Mouse (Mus musculus) ES-E14 (cell line): Measurements from ENCODE around the gene Mrgbp. TPM values are rescaled to one million over a fixed set of nuclear protein-coding genes. Genes with fewer than 3 reads are reported as not detected.

Experiments
- DNase-seq: peaks from one replicate; pipeline ENCODE4 v3.0.0-alpha.2; 2013; ENCODE audit warnings: low read depth, low spot score
- H3K27ac ChIP-seq: 2 replicates; pipeline ENCODE4 v1.5.1; 2012; ENCODE audit warnings: low read depth, mild to moderate bottlenecking, low read length, moderate library complexity, mixed read lengths; ENCODE audit not compliant: poor library complexity, insufficient read depth, severe bottlenecking
- H3K36me3 ChIP-seq: 2 replicates; pipeline ENCODE4 v1.6.1; 2012; ENCODE audit warnings: mild to moderate bottlenecking, low read length, moderate library complexity, mixed read lengths; ENCODE audit not compliant: control insufficient read depth, poor library complexity, insufficient read depth, severe bottlenecking
- H3K4me1 ChIP-seq, 2 experiments: fragments of 150-350 bp in 1 of 2; sonication (generic) in 1 of 2; 2 replicates each; pipeline ENCODE4 v1.6.1; 2012; ENCODE audit warnings: low read length in 2 of 2, mild to moderate bottlenecking in 1 of 2, mixed read lengths in 1 of 2; ENCODE audit not compliant: control insufficient read depth in 2 of 2, insufficient read depth in 2 of 2, poor library complexity in 1 of 2
- H3K4me3 ChIP-seq, 2 experiments: fragments of 150-350 bp in 1 of 2; sonication (generic) in 1 of 2; 2 replicates each; pipeline ENCODE4 v1.5.1; 2012; ENCODE audit warnings: low read length in 2 of 2, low read depth in 1 of 2, mild to moderate bottlenecking in 1 of 2, mixed read lengths in 1 of 2; ENCODE audit not compliant: insufficient read depth in 1 of 2, poor library complexity in 1 of 2, severe bottlenecking in 1 of 2
- H3K9ac ChIP-seq: 2 replicates; pipeline ENCODE4 v1.6.1; 2012; ENCODE audit warnings: low read depth, mild to moderate bottlenecking, low read length, mixed read lengths; ENCODE audit not compliant: poor library complexity, insufficient read depth, severe bottlenecking
- H3K9me3 ChIP-seq: fragments of 150-350 bp; sonication (generic); 2 replicates; pipeline ENCODE4 v1.6.1; 2012; ENCODE audit warnings: low read depth, mild to moderate bottlenecking, low read length; ENCODE audit not compliant: control insufficient read depth, insufficient read depth
- CHD2 ChIP-seq: IDR thresholded peaks from 2 replicates; pipeline ENCODE4 v1.6.1; 2014; ENCODE audit warnings: mild to moderate bottlenecking, low read depth, low read length, inconsistent platforms
- HCFC1 ChIP-seq: IDR thresholded peaks from 2 replicates; pipeline ENCODE4 v1.6.1; 2012; ENCODE audit warnings: low read length, inconsistent platforms, borderline replicate concordance; ENCODE audit not compliant: insufficient read depth
- MAFK ChIP-seq: IDR thresholded peaks from 2 replicates; pipeline ENCODE4 v1.6.1; 2014; ENCODE audit warnings: mild to moderate bottlenecking, low read depth, low read length, inconsistent platforms; ENCODE audit not compliant: insufficient read depth
- ZC3H11A ChIP-seq: IDR thresholded peaks from 2 replicates; pipeline ENCODE4 v1.6.1; 2012; ENCODE audit warnings: low read depth, mild to moderate bottlenecking, inconsistent platforms, low read length, borderline replicate concordance
- ZNF384 ChIP-seq: IDR thresholded peaks from 2 replicates; pipeline ENCODE4 v1.6.1; 2012; ENCODE audit warnings: low read depth, low read length, inconsistent platforms
- in situ Hi-C, 2 experiments: fragments of 600-800 bp; cut with MboI; formaldehyde crosslinking; loops; one replicate each; pipeline ENCODE4 v1.15.1; 2025; ENCODE audit warnings: low sequenced_read_pairs in 2 of 2, inconsistent platforms in 1 of 2; ENCODE audit not compliant: unreplicated experiment in 2 of 2
- total RNA-seq: library from RNA; depleted of rRNA; stranded (reverse); fragments of 300-350 nt; gene quantifications from 2 replicates; pipeline ENCODE4 v1.2.3, GENCODE M21; 2012; rRNA removed

Mrgbp gene
- 27.2 and 30.9 TPM in 2 replicates for total RNA-seq

DNA sequence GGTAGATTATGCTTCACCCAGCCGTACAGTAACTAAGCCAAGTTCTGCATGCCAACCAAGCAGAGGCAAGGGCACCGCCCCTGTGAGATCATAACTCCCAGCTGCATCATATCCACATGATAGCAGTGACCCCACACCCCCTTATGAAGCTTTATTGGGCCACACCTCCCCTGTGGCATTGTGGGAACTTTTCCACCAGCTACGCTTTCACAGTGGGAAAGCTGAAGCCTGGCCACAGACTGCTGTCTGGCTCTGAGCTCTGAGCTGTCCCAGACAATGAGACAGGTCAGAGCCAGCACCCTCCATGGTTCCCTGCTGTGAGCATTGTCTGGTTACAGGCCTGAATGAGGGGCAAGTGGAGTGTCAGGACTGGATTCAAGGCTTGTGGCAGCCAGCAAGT, at the start of gene Mrgbp:
Gene Mrgbp (plus strand): TSS at position 303 of the 400 bp plus-strand sequence.
- Histone ChIP-seq H3K27ac (no peak within 1 kb of the TSS), H3K9me3 (no peaks in the 10 kb centered on the region), H3K4me1 (peaks cover 0 to 6% of the 10 kb centered on the region in 2 experiments; a peak in 2 of 4 replicates), H3K9ac (no peak within 1 kb of the TSS), H3K36me3 (peaks cover 13% of the 10 kb centered on the region; the same call in 1 of the 2 replicates), H3K4me3 (no peak within 1 kb of the TSS)
- in situ Hi-C loops = loop anchor here in 1 of 2 experiments (5.0 kb wide), 1 partner anchor 201 kb away; no protein-coding TSS in a partner anchor
- no peak for DNase-seq
- TF ChIP-seq ZNF384 (no peak), HCFC1 (no peak), CHD2 (no peak), MAFK (no peak), ZC3H11A (no peak)

DNA sequence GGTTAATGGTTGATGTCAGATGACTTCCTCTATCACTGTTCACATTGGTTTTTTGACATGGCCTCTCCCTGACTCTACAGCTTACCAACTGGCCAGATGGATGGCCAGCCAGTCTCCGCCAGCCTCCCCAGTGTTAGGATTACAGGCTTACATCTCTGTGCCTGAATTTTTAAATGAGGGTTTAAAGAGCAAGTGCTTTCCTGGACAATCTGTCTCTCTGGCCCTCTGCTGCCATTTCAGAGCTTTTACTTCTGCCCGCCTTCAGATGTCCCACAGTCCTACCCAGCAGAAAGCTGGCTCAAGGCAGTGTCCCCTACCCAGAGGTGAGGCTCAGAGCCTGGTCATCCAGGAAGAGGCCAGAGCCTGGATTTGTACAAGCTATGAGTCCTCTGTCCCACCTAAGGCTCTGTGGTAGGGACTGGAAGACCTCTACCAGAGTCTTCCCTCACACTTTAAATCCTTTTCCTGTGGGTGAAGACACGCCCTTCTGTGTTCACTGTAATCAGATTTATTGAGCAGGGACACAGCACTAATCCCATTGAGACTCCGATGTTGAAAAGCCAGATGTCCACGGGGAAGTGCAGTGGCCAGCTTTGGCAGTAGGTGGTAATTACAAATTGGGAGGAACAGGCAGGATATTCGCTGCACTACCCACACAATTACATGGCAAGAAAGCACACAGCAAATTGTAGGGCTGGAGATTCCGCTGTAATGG, 49.3 kb upstream of the Mrgbp start:
- in situ Hi-C loops = no loop called here
- TF ChIP-seq ZNF384 (no peak), MAFK (no peak)
- Histone ChIP-seq H3K4me3 (no peak overlapping the region), H3K9ac (no peak overlapping the region), H3K4me1 (peaks cover 0 to 3% of the 10 kb centered on the region in 2 experiments; a peak in 1 of 4 replicates), H3K36me3 (no peaks in the 10 kb centered on the region), H3K9me3 (no peaks in the 10 kb centered on the region), H3K27ac (no peak overlapping the region)
- DNase-seq = no peak

DNA sequence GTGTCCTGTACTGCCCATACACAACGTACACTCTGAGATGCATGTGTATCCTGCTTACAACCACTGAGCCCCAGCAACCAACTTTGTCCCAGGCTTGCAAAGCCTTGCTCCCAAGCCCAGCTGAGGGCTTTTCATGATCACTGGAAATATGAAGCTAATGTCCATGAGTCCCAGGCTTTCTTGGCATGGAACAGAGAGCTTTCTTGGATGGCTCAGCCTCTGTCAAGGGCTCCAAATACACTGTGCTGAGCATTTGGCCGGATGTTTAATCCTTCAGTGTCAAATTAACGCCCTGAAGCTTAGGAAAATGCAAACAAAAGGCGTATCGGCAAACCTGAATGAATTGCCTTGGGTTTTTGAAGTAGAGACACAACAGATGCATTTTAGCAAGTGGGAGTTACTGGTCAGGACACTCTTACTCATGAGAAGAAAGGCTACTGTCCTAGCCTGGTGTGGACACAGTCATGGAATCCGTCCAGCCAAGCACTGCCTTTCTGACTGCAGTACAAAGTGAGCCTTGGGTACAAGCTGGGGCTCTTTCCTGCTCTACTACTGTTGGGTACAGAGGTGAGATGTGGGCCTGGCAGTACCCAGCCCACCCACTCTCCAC, 48.6 kb upstream of the Mrgbp start:
- Histone ChIP-seq H3K4me1 (peaks cover 0 to 3% of the 10 kb centered on the region in 2 experiments; a peak in 1 of 4 replicates), H3K36me3 (no peaks in the 10 kb centered on the region), H3K4me3 (no peak overlapping the region), H3K9ac (no peak overlapping the region), H3K27ac (no peak overlapping the region), H3K9me3 (no peaks in the 10 kb centered on the region)
- no peak for TF ChIP-seq CHD2
- no peak for TF ChIP-seq ZC3H11A
- DNase-seq = no peak
- in situ Hi-C loops = no loop called here

DNA sequence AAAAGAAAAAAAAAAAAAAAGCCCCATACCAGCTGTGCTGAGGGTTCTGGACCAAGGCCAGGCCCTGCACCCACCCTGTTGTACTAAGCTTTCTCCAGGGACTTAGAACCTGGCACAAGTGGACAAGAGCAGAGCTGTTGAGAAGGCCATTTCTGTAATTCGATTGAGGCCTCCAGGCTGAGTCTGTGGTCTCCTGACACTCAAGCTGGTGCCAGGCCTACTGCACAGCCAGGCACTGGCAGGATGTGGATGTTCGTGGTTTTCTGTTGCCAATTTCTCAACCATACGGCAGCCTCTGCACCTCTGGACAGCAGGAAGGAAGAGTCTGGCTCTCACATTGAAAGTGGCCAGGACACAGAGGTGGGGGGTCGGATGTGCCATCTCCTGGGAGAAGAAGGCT, 47.9 kb upstream of the Mrgbp start:
- TF ChIP-seq HCFC1 (no peak), CHD2 (no peak), ZNF384 (no peak), ZC3H11A (no peak), MAFK (no peak)
- Histone ChIP-seq H3K36me3 (no peaks in the 10 kb centered on the region), H3K9me3 (no peaks in the 10 kb centered on the region), H3K4me3 (no peak overlapping the region), H3K27ac (no peak overlapping the region), H3K4me1 (peaks cover 0 to 3% of the 10 kb centered on the region in 2 experiments; a peak in 1 of 4 replicates), H3K9ac (no peak overlapping the region)
- DNase-seq = no peak
- in situ Hi-C loops = no loop called here
